Mouse (Mus musculus): ENCODE data around the gene Tcerg1l. TPM values are rescaled to one million over a fixed set of nuclear protein-coding genes. Genes with fewer than 3 reads are reported as not detected.

Gene Tcerg1l
- polyA plus RNA-seq, 1 experiment from 2014 or later: 0.90 TPM

- H3K36me3 ChIP-seq (ENCODE audit: control insufficient read depth, insufficient read depth, low read length): no peaks in the 10 kb centered on the region
- H3K27ac ChIP-seq (ENCODE audit: low read length): no peak overlapping the region
- H3K4me3 ChIP-seq (ENCODE audit: low read depth, low read length): no peak overlapping the region
- H3K4me1 ChIP-seq (ENCODE audit: control insufficient read depth, insufficient read depth, low read length): no peaks in the 10 kb centered on the region
- no peak for ATAC-seq (ENCODE audit: insufficient number of reproducible peaks, insufficient read depth, low FRiP score, low read depth)
- 59% methylated on average over 2 of the region's 2 CpGs for WGBS
- H3K4me2 ChIP-seq (replicated peaks; ENCODE audit: low read depth, low read length): no peak overlapping the region
- H3K9me3 ChIP-seq (ENCODE audit: control insufficient read depth, low read depth, low read length): no peaks in the 10 kb centered on the region
- no peak overlapping the region for H3K9ac ChIP-seq (replicated peaks; ENCODE audit: low read depth, low read length)
- H3K27me3 ChIP-seq (ENCODE audit: control insufficient read depth, insufficient read depth, low read length): no peaks in the 10 kb centered on the region
Measured at GRCm38 (mm10) chr7:138196139-138196538, 201.4 kb downstream of the Tcerg1l start.

GRCm38 (mm10) chr7:138184197-138184596 lies 213.3 kb downstream of the Tcerg1l start:
- ATAC-seq (ENCODE audit: insufficient number of reproducible peaks, insufficient read depth, low FRiP score, low read depth): no peak
- Histone ChIP-seq H3K4me2 (replicated peaks; ENCODE audit: low read depth, low read length) (no peak overlapping the region), H3K9me3 (ENCODE audit: control insufficient read depth, low read depth, low read length) (no peaks in the 10 kb centered on the region), H3K4me1 (ENCODE audit: control insufficient read depth, insufficient read depth, low read length) (no peaks in the 10 kb centered on the region), H3K27me3 (ENCODE audit: control insufficient read depth, insufficient read depth, low read length) (no peaks in the 10 kb centered on the region), H3K9ac (replicated peaks; ENCODE audit: low read depth, low read length) (no peak overlapping the region), H3K36me3 (ENCODE audit: control insufficient read depth, insufficient read depth, low read length) (no peaks in the 10 kb centered on the region), H3K27ac (ENCODE audit: low read length) (no peak overlapping the region), H3K4me3 (ENCODE audit: low read depth, low read length) (no peak overlapping the region)
- WGBS: 91% methylated on average over 5 of the region's 5 CpGs

GRCm38 (mm10) chr7:138182216-138182615 lies 215.3 kb downstream of the Tcerg1l start:
- H3K27ac ChIP-seq (ENCODE audit: low read length): no peak overlapping the region
- H3K4me3 ChIP-seq (ENCODE audit: low read depth, low read length): no peak overlapping the region
- H3K27me3 ChIP-seq (ENCODE audit: control insufficient read depth, insufficient read depth, low read length): no peaks in the 10 kb centered on the region
- no peaks in the 10 kb centered on the region for H3K9me3 ChIP-seq (ENCODE audit: control insufficient read depth, low read depth, low read length)
- H3K4me2 ChIP-seq (replicated peaks; ENCODE audit: low read depth, low read length): no peak overlapping the region
- no peak overlapping the region for H3K9ac ChIP-seq (replicated peaks; ENCODE audit: low read depth, low read length)
- H3K36me3 ChIP-seq (ENCODE audit: control insufficient read depth, insufficient read depth, low read length): no peaks in the 10 kb centered on the region
- no peak for ATAC-seq (ENCODE audit: insufficient number of reproducible peaks, insufficient read depth, low FRiP score, low read depth)
- H3K4me1 ChIP-seq (ENCODE audit: control insufficient read depth, insufficient read depth, low read length): no peaks in the 10 kb centered on the region
- WGBS: 62% methylated on average over 3 of the region's 3 CpGs

- WGBS: 79% methylated on average over 2 of the region's 2 CpGs
- ATAC-seq (ENCODE audit: insufficient number of reproducible peaks, insufficient read depth, low FRiP score, low read depth): no peak
Measured at GRCm38 (mm10) chr7:138178617-138179016, 218.9 kb downstream of the Tcerg1l start.

GRCm38 (mm10) chr7:138176026-138176425 lies 221.5 kb downstream of the Tcerg1l start:
- no peak for ATAC-seq (ENCODE audit: insufficient number of reproducible peaks, insufficient read depth, low FRiP score, low read depth)

More at GRCm38 (mm10) chr7:138178617-138179016, 218.9 kb downstream of the Tcerg1l start:
- Histone ChIP-seq H3K27me3 (ENCODE audit: control insufficient read depth, insufficient read depth, low read length) (no peaks in the 10 kb centered on the region), H3K4me2 (replicated peaks; ENCODE audit: low read depth, low read length) (no peak overlapping the region), H3K9me3 (ENCODE audit: control insufficient read depth, low read depth, low read length) (no peaks in the 10 kb centered on the region), H3K4me3 (ENCODE audit: low read depth, low read length) (no peak overlapping the region), H3K36me3 (ENCODE audit: control insufficient read depth, insufficient read depth, low read length) (no peaks in the 10 kb centered on the region), H3K9ac (replicated peaks; ENCODE audit: low read depth, low read length) (no peak overlapping the region), H3K4me1 (ENCODE audit: control insufficient read depth, insufficient read depth, low read length) (no peaks in the 10 kb centered on the region), H3K27ac (ENCODE audit: low read length) (no peak overlapping the region)

GRCm38 (mm10) chr7:138170389-138170788 lies 227.1 kb downstream of the Tcerg1l start:
- no peak overlapping the region for H3K4me2 ChIP-seq (replicated peaks; ENCODE audit: low read depth, low read length)
- no peak overlapping the region for H3K4me3 ChIP-seq (ENCODE audit: low read depth, low read length)
- no peak for ATAC-seq (ENCODE audit: insufficient number of reproducible peaks, insufficient read depth, low FRiP score, low read depth)
- H3K9me3 ChIP-seq (ENCODE audit: control insufficient read depth, low read depth, low read length): no peaks in the 10 kb centered on the region
- no peak overlapping the region for H3K9ac ChIP-seq (replicated peaks; ENCODE audit: low read depth, low read length)
- no peaks in the 10 kb centered on the region for H3K27me3 ChIP-seq (ENCODE audit: control insufficient read depth, insufficient read depth, low read length)
- H3K36me3 ChIP-seq (ENCODE audit: control insufficient read depth, insufficient read depth, low read length): no peaks in the 10 kb centered on the region
- no peak overlapping the region for H3K27ac ChIP-seq (ENCODE audit: low read length)
- WGBS: 81% methylated on average over 4 of the region's 4 CpGs
- H3K4me1 ChIP-seq (ENCODE audit: control insufficient read depth, insufficient read depth, low read length): no peaks in the 10 kb centered on the region

More at GRCm38 (mm10) chr7:138176026-138176425, 221.5 kb downstream of the Tcerg1l start:
- 65% methylated on average over 2 of the region's 2 CpGs for WGBS
- no peaks in the 10 kb centered on the region for H3K4me1 ChIP-seq (ENCODE audit: control insufficient read depth, insufficient read depth, low read length)
- no peak overlapping the region for H3K4me3 ChIP-seq (ENCODE audit: low read depth, low read length)
- no peaks in the 10 kb centered on the region for H3K27me3 ChIP-seq (ENCODE audit: control insufficient read depth, insufficient read depth, low read length)
- no peaks in the 10 kb centered on the region for H3K9me3 ChIP-seq (ENCODE audit: control insufficient read depth, low read depth, low read length)
- H3K9ac ChIP-seq (replicated peaks; ENCODE audit: low read depth, low read length): no peak overlapping the region
- no peak overlapping the region for H3K27ac ChIP-seq (ENCODE audit: low read length)
- H3K36me3 ChIP-seq (ENCODE audit: control insufficient read depth, insufficient read depth, low read length): no peaks in the 10 kb centered on the region
- H3K4me2 ChIP-seq (replicated peaks; ENCODE audit: low read depth, low read length): no peak overlapping the region
